Mouse (Mus musculus) bone marrow macrophage, adult 2 months (primary cell): ENCODE data around the gene 1700028P14Rik. TPM values are rescaled to one million over a fixed set of nuclear protein-coding genes. Genes with fewer than 3 reads are reported as not detected.

Source experiments
- H3K27ac ChIP-seq: 2 replicates; pipeline ENCODE4 v1.5.1; 2012; ENCODE audit warnings: low read depth, low read length; ENCODE audit not compliant: insufficient read depth
- H3K4me1 ChIP-seq: 2 replicates; pipeline ENCODE4 v1.6.1; 2012; ENCODE audit warnings: low read length; ENCODE audit not compliant: control insufficient read depth, insufficient read depth
- H3K4me3 ChIP-seq: 2 replicates; pipeline ENCODE4 v1.5.1; 2012; ENCODE audit warnings: mild to moderate bottlenecking, low read length, moderate library complexity; ENCODE audit not compliant: insufficient read depth
- CTCF ChIP-seq: IDR thresholded peaks from 2 replicates; pipeline ENCODE4 v1.5.1; 2012; ENCODE audit warnings: low read depth, mild to moderate bottlenecking, low read length, moderate library complexity
- POLR2A ChIP-seq: IDR thresholded peaks from 2 replicates; pipeline ENCODE4 v1.6.1; 2012; ENCODE audit warnings: mild to moderate bottlenecking, low read depth, low read length, borderline replicate concordance
- polyA plus RNA-seq: library from polyadenylated mRNA; stranded (reverse); fragments of >200 nt; gene quantifications from 2 replicates; pipeline ENCODE4 v1.2.4, GENCODE M21; 2012; ENCODE audit not compliant: missing spikeins, insufficient read depth, insufficient read length

1700028P14Rik gene
- polyA plus RNA-seq, 1 experiment = not detected

DNA sequence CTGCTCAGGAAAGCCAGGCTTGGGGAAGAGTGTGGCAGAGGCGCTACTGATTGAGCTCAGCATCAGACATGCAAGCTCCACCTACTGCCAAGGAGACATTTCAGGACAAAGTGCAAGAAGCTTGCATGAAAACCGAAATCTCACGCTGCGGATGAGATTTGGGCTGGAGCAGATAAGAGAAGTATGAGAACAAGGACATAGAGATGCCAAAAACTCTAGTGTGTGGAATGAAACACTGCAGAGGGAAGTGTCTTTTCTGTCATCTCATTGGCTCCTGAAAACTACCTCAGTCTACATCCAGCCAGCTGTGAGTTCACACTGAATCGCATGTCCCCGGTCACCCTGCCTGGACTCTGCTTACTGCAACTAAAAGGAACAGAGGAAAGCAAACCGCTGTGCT, 38.3 kb downstream of the 1700028P14Rik start:
- Histone ChIP-seq H3K4me1 (no peaks in the 10 kb centered on the region), H3K27ac (no peak overlapping the region), H3K4me3 (no peak overlapping the region)
- TF ChIP-seq CTCF (no peak), POLR2A (no peak)

DNA sequence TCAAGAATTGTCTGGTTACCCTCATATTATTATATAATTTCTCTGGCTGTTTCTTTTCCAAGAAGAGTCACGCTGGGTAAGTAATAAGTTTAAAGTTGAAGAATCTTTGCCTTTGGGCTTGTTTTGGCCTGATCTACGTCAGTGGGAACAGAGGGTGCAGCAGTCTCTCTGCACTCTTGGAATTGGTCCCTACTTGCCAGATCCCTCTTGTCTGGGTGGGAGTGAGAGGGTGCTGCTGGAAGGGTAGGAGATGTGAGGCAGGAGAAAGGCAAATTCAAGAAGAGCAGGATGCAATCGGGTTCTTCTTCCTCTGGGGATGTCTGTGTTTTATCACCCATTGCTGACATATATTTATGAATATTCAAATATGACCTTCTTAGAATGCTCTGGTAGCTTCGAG, 42.9 kb downstream of the 1700028P14Rik start:
- H3K4me1 ChIP-seq = peaks cover 2% of the 10 kb centered on the region; the same call in 1 of the 2 replicates
- H3K27ac ChIP-seq = no peak overlapping the region
- TF ChIP-seq CTCF = no peak
- H3K4me3 ChIP-seq = no peak overlapping the region

DNA sequence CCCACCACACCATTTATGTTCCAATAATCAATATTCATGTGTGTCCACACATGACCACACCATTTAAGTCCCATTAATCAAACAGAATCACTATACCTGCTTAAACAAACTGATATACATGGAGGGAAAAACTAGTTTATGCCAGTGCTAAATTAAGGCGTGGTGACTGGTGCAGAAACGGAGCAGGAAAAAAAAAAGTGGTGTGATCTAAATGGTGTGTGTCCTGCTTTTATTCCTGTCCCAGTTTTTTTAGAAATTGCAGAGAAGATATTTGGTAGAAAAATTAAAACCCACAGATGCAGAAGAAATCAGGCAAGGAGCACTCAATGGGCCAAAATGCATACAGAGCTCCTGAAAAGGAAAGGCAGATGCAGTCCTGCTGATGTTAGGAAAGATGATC, 44.7 kb downstream of the 1700028P14Rik start:
- Histone ChIP-seq H3K4me3 (no peak overlapping the region), H3K4me1 (peaks cover 2% of the 10 kb centered on the region; the same call in 1 of the 2 replicates), H3K27ac (no peak overlapping the region)
- TF ChIP-seq CTCF (no peak), POLR2A (no peak)

DNA sequence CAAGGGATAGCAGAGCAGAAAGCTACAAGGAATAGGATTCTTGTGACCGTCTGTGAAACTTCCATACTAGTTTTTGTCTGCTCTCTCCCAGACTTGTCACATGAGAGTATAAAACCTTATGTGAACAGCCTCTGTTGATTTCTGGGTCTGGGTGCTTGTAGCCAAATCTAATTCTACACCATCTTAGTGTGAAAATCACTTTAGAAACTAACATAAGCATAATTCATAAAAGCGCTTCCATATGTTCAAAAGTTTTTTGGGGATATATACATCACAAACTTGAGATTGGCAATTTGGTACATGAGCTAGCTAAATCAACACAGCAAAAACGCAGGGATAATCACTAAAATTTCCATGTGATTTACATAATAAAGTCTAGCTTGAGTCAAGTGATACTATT, 57.7 kb downstream of the 1700028P14Rik start:
- Histone ChIP-seq H3K4me3 (no peak overlapping the region), H3K27ac (no peak overlapping the region), H3K4me1 (no peaks in the 10 kb centered on the region)
- TF ChIP-seq POLR2A (no peak), CTCF (no peak)

DNA sequence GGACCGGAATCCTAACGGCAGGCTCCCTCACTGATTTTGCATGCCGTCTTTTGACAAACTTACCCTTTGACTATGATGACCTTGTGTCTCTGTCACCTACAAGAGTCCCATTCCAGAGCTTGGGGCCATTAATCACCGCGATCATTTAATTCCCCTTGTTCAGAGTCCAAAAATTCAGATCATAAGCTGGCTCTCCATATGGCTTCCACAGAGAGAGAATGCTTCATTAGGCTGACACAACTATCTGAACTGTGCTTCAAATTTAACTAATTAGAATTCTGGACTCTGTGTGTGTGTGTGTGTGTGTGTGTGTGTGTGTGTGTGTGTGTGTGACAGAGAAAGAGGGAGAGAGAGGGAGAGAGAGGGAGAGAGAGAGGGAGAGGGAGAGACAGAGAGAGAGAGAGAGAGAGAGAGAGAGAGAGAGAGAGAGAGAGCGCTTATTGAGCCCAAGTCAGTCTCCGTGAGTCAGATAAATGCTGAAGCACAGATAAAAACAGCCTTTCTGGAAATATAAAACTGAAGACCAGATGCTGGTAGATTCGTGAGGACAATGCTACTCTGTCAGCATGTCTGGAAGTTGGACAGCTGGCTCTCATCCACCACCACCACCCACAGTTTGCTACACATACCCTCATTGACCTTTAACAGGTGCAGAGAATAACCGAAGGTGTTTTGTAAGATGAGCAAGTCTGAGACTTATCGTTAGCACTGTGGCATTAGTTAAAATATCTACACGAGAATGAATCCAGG, 73.8 kb downstream of the 1700028P14Rik start:
- H3K4me1 ChIP-seq = no peaks in the 10 kb centered on the region
- H3K4me3 ChIP-seq = no peak overlapping the region
- H3K27ac ChIP-seq = no peak overlapping the region
- TF ChIP-seq CTCF (no peak), POLR2A (no peak)

DNA sequence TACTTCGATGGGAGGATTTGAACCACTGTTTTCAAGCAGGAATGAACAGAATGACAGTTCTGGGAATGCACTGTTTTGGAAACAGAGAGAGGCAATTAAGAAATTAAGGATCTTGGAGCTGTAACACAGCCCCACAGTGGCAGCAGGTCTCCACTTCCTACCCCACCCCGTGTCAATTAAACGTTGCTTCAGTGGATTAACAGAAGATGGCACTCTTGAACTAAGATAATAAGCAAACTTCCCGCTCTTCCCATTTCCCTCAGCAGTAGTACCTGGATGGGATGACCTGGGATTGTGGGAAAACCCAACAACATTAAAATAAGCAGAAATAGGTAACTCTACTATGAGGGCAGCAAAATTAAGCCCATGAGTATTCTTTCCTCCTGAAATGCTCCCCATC, 75.9 kb downstream of the 1700028P14Rik start:
- Histone ChIP-seq H3K27ac (no peak overlapping the region), H3K4me3 (no peak overlapping the region), H3K4me1 (no peaks in the 10 kb centered on the region)
- no peak for TF ChIP-seq CTCF
- no peak for TF ChIP-seq POLR2A

DNA sequence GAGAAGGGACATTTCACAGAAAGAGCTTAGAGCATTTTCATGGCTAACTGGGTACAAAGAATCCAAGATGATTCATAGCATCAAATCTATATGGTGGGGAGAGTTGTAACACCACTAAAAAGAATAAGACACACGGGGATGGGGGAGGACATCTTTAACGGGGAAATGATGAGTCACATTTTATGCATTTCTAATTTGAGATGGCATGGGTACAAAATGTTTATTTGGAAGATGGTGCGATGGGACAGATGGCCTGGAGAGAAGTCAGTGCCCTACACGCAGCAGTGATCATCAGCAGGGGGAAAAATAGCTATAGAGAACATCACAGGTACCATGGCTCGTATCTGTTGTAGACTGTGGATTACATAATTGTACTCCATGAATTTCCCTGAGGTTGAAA, 88.9 kb downstream of the 1700028P14Rik start:
- no peak overlapping the region for H3K4me3 ChIP-seq
- TF ChIP-seq POLR2A = no peak
- TF ChIP-seq CTCF = no peak
- no peaks in the 10 kb centered on the region for H3K4me1 ChIP-seq
- no peak overlapping the region for H3K27ac ChIP-seq

DNA sequence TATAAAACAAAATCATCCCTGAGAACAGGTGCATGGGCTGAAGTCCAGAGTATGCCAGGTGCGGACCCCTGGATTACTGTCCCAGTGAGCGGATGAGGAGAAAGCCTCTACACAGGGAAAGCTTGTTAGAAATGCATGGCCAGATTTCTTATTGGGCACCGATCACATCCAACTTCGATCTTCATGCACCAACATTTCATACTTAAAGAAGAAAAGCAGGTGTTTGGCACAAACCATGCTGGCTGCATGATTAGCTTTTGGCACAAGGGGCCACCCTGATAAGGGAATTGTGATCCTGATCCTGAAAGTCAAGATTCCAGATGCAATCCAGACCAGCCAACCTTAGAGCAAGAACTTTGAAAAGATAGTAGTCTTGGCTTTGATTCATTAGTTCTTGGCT, 90.0 kb downstream of the 1700028P14Rik start:
- H3K4me1 ChIP-seq = no peaks in the 10 kb centered on the region
- TF ChIP-seq POLR2A = no peak
- TF ChIP-seq CTCF = no peak
- no peak overlapping the region for H3K4me3 ChIP-seq
- H3K27ac ChIP-seq = no peak overlapping the region

DNA sequence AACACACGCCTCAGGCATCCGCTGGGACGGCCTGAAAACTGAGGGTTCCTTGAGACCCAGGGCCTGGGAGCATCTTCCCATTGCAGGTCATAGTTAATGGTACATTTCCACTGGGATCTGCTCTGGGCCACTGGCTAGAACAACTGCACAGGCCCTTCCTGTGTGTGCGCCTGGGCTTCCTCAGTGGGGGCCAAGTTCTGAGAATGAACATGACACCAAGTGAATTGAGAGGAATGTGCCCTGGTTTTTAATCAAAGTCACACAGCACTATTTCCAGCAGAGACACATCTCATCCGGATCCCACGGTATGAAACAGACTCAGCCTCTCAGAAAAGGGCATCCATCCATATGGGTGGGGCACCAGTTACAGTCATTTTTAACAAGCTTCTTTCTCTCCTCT, 90.6 kb downstream of the 1700028P14Rik start:
- no peak overlapping the region for H3K4me3 ChIP-seq
- no peak for TF ChIP-seq POLR2A
- no peak for TF ChIP-seq CTCF
- no peaks in the 10 kb centered on the region for H3K4me1 ChIP-seq
- no peak overlapping the region for H3K27ac ChIP-seq

DNA sequence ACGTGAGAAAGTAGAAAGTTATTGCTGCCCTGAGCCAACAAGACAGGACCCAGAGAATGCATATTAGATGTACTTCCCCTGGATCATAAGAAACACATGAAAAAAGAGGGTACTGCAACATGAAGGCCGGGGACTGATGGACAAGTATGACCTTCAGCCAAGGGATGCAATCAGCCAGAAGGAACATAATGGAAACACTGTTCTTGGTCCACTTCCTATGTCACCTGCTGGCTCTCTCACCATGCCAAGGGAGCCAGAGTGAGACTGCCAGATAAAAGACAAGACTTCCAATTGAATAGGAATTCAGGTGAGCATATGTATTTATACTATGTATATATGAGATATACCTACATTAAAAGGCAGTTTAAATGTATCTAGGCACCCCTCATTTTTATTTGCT, 99.2 kb downstream of the 1700028P14Rik start:
- TF ChIP-seq POLR2A = no peak
- no peak for TF ChIP-seq CTCF
- H3K4me3 ChIP-seq = no peak overlapping the region

More for the DNA sequence above, 99.2 kb downstream of the 1700028P14Rik start:
- no peaks in the 10 kb centered on the region for H3K4me1 ChIP-seq
- H3K27ac ChIP-seq = no peak overlapping the region
